Mouse (Mus musculus): Measurements from ENCODE around the gene Fuz.

GRCm38 (mm10) chr7:44919127-44919526, 23.2 kb downstream of the Fuz start:
- TF ChIP-seq TAL1 (IDR thresholded peaks at IDR 0.05; ENCODE audit: low read length) (no peak), GATA1 (IDR thresholded peaks at IDR 0.05; ENCODE audit: low read length) (no peak)
